Mouse (Mus musculus) bone marrow, adult 2 months (tissue): ENCODE results near the gene Pifo. TPM values are rescaled to one million over a fixed set of nuclear protein-coding genes. Genes with fewer than 3 reads are reported as not detected.
"Not testable (repeated sequence)": the region's sequence is repeated elsewhere in the genome, so short reads cannot be mapped to it uniquely, and the experiment has no call there.

Experiments used
- H3K27ac ChIP-seq: fragments of 200-500 bp; 2 replicates; pipeline ENCODE4 v1.5.1; 2012; ENCODE audit warnings: low read depth, mild to moderate bottlenecking, control low read depth, inconsistent platforms, low read length; ENCODE audit not compliant: control insufficient read depth, poor library complexity, insufficient read depth
- H3K4me1 ChIP-seq: fragments of 200-500 bp; 2 replicates; pipeline ENCODE4 v1.6.1; 2011; ENCODE audit warnings: low read length; ENCODE audit not compliant: control insufficient read depth, insufficient read depth
- H3K4me3 ChIP-seq: fragments of 200-500 bp; replicated peaks from 2 replicates; pipeline ENCODE3; 2011; ENCODE audit warnings: mild to moderate bottlenecking, low read depth, low read length, control low read depth; ENCODE audit not compliant: control insufficient read depth
- CTCF ChIP-seq: fragments of 200-500 bp; IDR thresholded peaks from 2 replicates; pipeline ENCODE4 v1.5.1; 2011; ENCODE audit warnings: low read length, control low read depth; ENCODE audit not compliant: control insufficient read depth, insufficient read depth
- POLR2A ChIP-seq: fragments of 200-500 bp; IDR thresholded peaks from 2 replicates; pipeline ENCODE4 v1.6.1; 2011; ENCODE audit warnings: low read depth, mild to moderate bottlenecking, control low read depth, low read length, borderline replicate concordance; ENCODE audit not compliant: control insufficient read depth
- WGBS: fragments of 180-500 bp; shearing (Covaris S2); methylation state at CpG from one replicate; pipeline ENCODE4 v1.1.7; 2018; 5-methylcytosine and 5-hydroxymethylcytosine counted together
- polyA plus RNA-seq: library from polyadenylated mRNA; stranded (reverse); fragments of >200 nt; gene quantifications from 2 replicates; pipeline ENCODE4 v1.2.4, GENCODE M21; 2011; ENCODE audit warnings: low replicate concordance; ENCODE audit not compliant: missing spikeins, insufficient read depth, insufficient read length

Gene Pifo
- polyA plus RNA-seq, 1 experiment = not detected

- WGBS = 32% methylated on average over 11 of the region's 11 CpGs
- no peak overlapping the region for H3K4me3 ChIP-seq
- H3K27ac ChIP-seq = no peak overlapping the region
- TF ChIP-seq CTCF = no peak
- TF ChIP-seq POLR2A = no peak
- no peaks in the 10 kb centered on the region for H3K4me1 ChIP-seq
Measured at GRCm38 (mm10) chr3:106000707-106001375, 13.6 kb downstream of the Pifo start.

- H3K4me1 ChIP-seq = no peaks in the 10 kb centered on the region
- TF ChIP-seq POLR2A (no peak), CTCF (no peak)
- 6% methylated on average over 2 of the region's 2 CpGs for WGBS
- H3K4me3 ChIP-seq = no peak overlapping the region
- no peak overlapping the region for H3K27ac ChIP-seq
Measured at GRCm38 (mm10) chr3:105994730-105995129, 19.7 kb downstream of the Pifo start.

GRCm38 (mm10) chr3:105991653-105992283 lies 22.7 kb downstream of the Pifo start:
- Histone ChIP-seq H3K4me1 (no peaks in the 10 kb centered on the region), H3K27ac (no peak overlapping the region), H3K4me3 (no peak overlapping the region)
- no peak for TF ChIP-seq POLR2A
- TF ChIP-seq CTCF = peak; percentile 16; the same call in 1 of the 2 replicates
- WGBS = 7% methylated on average over 4 of the region's 4 CpGs

- H3K27ac ChIP-seq, H3K4me3 ChIP-seq, H3K4me1 ChIP-seq: not testable (repeated sequence)
- 87% methylated on average over 5 of the region's 5 CpGs for WGBS
Measured at GRCm38 (mm10) chr3:105989611-105990010, 24.8 kb downstream of the Pifo start.

GRCm38 (mm10) chr3:105974174-105974573 lies 40.3 kb downstream of the Pifo start:
- H3K27ac ChIP-seq = no peak overlapping the region; the same call in 1 of the 2 replicates
- H3K4me3 ChIP-seq = no peak overlapping the region
- TF ChIP-seq POLR2A (no peak), CTCF (no peak)
- 60% methylated on average over 2 of the region's 2 CpGs for WGBS
- H3K4me1 ChIP-seq = peaks cover 5% of the 10 kb centered on the region; the same call in 1 of the 2 replicates

GRCm38 (mm10) chr3:105973411-105973810 lies 41.0 kb downstream of the Pifo start, which contains the start of gene Ovgp1:
Gene Ovgp1 (plus strand): TSS chr3:105973711.
- TF ChIP-seq POLR2A = no peak
- no peak for TF ChIP-seq CTCF
- WGBS = 82% methylated on average over 3 of the region's 3 CpGs
- Histone ChIP-seq H3K27ac (peak within 1 kb of the TSS; percentile 6; the same call in 1 of the 2 replicates), H3K4me1 (peaks cover 5% of the 10 kb centered on the region; the same call in 1 of the 2 replicates), H3K4me3 (no peak within 1 kb of the TSS)

GRCm38 (mm10) chr3:105971831-105972446 lies 42.5 kb downstream of the Pifo start:
- Histone ChIP-seq H3K4me1 (peaks cover 5% of the 10 kb centered on the region; the same call in 1 of the 2 replicates), H3K27ac (no peak overlapping the region), H3K4me3 (no peak overlapping the region)
- TF ChIP-seq CTCF (no peak), POLR2A (no peak)
- WGBS = 78% methylated on average over 5 of the region's 5 CpGs

- no peak for TF ChIP-seq CTCF
- no peak for TF ChIP-seq POLR2A
- 92% methylated on average over 2 of the region's 2 CpGs for WGBS
- no peak overlapping the region for H3K27ac ChIP-seq
- no peak overlapping the region for H3K4me3 ChIP-seq
- H3K4me1 ChIP-seq = no peaks in the 10 kb centered on the region
Measured at GRCm38 (mm10) chr3:105960700-105961099, 53.7 kb downstream of the Pifo start.
